Mouse (Mus musculus) skeletal muscle tissue, adult 2 months (tissue): Measurements from ENCODE around the gene Gm13124.
"Not testable (repeated sequence)": the region's sequence is repeated elsewhere in the genome, so short reads cannot be mapped to it uniquely, and the experiment has no call there.

Experiments used
- DNase-seq: peaks from one replicate; pipeline ENCODE4 v3.0.0-alpha.2; 2012; ENCODE audit warnings: low read depth, low spot score

Gene Gm13124

GRCm38 (mm10) chr4:144565034-144565433 lies at the start of gene Gm13124:
Gm13124 (minus strand) TSS chr4:144565134.
- no peak for DNase-seq

DNA sequence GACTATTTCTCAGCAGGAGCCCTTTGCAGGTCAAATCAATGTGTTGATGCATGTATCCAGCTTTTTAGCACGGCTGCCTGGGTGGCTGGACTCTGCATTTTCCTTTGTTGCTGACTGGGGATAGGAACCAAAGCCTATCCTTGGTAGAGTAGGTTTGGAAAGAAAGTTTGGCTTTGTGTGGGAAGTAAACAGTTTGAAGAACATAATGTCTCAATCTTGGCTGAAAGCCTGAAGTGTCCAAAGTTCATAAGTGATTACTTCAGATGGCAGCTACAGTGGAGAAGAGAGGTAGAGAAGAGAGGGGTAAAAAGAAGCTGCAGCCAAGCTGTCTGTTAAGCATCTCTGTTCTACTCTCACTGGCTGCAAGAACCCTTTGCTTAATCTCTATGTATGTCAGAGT lies 49.7 kb upstream of the Gm13124 start:
- DNase-seq, result no peak

- DNase-seq, result no peak
Observed at GRCm38 (mm10) chr4:144613407-144613806, 48.5 kb upstream of the Gm13124 start, which contains the start of gene Aadacl4. Aadacl4 (plus strand) TSS chr4:144613707.

DNA sequence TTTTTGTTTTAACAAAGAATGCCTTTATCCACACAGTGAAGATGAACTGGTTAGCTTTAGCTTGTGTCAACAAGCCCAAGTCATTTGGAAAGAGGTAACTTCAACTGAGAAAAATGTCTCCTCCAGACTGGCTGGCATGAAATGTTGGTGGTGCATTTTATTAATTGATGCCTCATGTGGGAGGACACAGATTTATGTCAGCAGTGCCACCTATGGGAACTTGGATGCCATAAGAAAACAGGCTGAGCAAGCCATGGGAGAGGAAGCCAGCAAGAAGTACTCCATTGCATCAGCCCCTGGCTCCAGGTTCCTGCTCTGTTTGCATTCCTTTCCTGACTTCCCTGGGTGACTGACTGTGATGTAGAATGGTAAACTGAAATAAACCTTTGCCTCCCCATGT lies 27.9 kb upstream of the Gm13124 start:
- no peak for DNase-seq

DNA sequence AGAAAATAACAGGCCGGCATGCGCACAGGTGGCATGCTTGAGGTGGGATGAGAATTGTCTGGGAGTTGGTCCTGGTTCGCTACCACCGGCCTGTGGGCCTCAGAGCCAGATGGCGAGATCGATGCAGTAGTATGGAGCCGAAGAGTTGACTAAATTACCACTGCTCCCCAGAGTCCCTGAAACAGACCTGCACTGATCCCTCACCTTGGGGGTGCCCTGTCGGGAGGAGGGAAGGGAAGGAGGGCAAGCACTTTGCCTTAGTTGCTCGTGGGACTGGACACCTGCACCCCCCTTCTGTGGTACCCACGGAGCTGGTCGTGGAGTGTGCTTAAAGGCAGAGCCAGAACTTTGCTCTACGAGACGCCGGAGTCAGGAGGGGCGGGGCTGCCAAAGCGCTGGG lies 21.3 kb upstream of the Gm13124 start:
- DNase-seq, result not testable (repeated sequence)

GRCm38 (mm10) chr4:144567752-144568151 lies 2.8 kb upstream of the Gm13124 start:
- no peak for DNase-seq

DNA sequence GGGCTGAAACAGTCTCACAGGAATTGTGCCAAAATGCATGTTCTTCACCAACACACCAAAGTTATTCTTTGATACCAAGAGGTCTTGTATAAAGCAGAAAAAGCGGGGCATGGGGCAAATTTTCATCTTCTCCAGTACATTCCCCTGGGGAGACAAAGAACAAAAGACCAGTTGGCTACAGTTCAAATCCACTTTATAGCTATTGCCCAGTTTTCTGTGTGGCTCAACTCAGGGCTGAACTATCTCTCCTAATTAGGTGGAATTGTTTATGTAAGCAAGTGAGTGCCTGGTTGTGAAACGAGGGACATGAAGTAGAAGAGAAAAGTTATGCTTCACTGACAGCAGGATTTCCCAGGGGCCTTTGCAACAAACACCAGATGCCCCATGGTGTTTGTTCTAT lies 3.7 kb downstream of the Gm13124 start:
- DNase-seq, result no peak

- DNase-seq, result no peak
Observed at GRCm38 (mm10) chr4:144559792-144560191, 5.1 kb downstream of the Gm13124 start.

DNA sequence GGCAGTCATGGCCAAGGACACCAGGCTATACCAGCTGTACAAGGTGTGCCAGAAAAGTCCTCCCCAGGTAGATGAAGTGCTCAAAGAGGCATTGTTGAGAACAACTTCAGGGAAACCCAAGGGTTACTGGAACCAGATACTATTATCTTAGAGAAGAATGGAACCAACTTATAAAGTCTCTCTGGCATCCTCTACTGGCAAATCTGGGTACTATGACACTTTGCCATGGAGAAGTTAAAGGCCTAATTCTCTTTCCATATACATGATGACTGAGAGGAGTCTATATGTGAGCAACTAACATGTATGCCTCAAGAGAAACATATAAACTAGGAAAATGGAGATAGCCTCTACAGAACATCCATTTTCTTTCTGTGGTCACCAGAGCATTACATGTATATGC lies 13.8 kb downstream of the Gm13124 start:
- DNase-seq, result no peak

GRCm38 (mm10) chr4:144545339-144545738 lies 19.6 kb downstream of the Gm13124 start:
- not testable (repeated sequence) for DNase-seq

- DNase-seq, result no peak
Observed at GRCm38 (mm10) chr4:144544689-144545088, 20.2 kb downstream of the Gm13124 start.

DNA sequence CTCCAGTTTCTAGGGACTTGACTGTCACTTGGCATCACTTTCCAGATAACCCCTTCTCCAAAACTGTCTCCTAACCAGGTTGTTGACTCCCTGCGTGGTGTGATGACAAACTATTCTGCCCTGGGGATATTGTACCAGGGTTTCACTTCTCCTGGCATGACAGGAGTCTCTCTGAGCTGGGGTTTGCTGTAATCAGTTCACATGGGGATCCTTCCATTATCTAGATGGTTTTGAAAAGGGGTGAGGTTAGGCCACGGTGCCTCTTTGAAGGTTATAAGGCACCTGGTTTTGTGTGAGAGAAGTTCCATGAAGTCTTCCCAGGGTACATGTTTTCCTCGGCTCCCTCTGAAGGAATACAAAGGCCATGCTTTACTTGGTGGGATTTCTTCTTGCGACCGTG lies 45.4 kb downstream of the Gm13124 start, which contains the start of gene 9430007A20Rik:
Gene 9430007A20Rik (plus strand): TSS at position 301 of the 400 bp plus-strand sequence.
- DNase-seq, result no peak

- no peak for DNase-seq
Observed at GRCm38 (mm10) chr4:144506518-144506917, 58.4 kb downstream of the Gm13124 start.
